Mouse (Mus musculus) liver, embryonic 15.5 days (tissue): ENCODE results near the gene Hps3. TPM values are rescaled to one million over a fixed set of nuclear protein-coding genes. Genes with fewer than 3 reads are reported as not detected.

Source experiments
- ATAC-seq: fragments of 200-750 bp; cut with Nextera tagmentation; 2 replicates; pipeline ENCODE4 v1.8.0; 2017; ENCODE audit warnings: moderate number of reproducible peaks, mild to moderate bottlenecking, moderate library complexity; ENCODE audit not compliant: insufficient read depth
- H3K27ac ChIP-seq: fragments of 300-500 bp; sonication (generic); replicated peaks from 2 replicates; pipeline ENCODE4 v1.5.1; 2015; ENCODE audit warnings: mild to moderate bottlenecking, inconsistent platforms
- H3K27me3 ChIP-seq: fragments of 300-500 bp; sonication (generic); 2 replicates; pipeline ENCODE4 v1.6.1; 2015; ENCODE audit warnings: mild to moderate bottlenecking, inconsistent platforms
- H3K36me3 ChIP-seq: fragments of 300-500 bp; sonication (generic); replicated peaks from 2 replicates; pipeline ENCODE4 v1.6.1; 2015; ENCODE audit warnings: moderate library complexity, mild to moderate bottlenecking, inconsistent platforms
- H3K4me1 ChIP-seq: fragments of 300-500 bp; sonication (generic); replicated peaks from 2 replicates; pipeline ENCODE4 v1.6.1; 2015; ENCODE audit warnings: inconsistent platforms
- H3K4me2 ChIP-seq: fragments of 300-500 bp; sonication (generic); 2 replicates; pipeline ENCODE4 v1.6.1; 2015; ENCODE audit warnings: moderate library complexity, mild to moderate bottlenecking, inconsistent platforms
- H3K4me3 ChIP-seq: fragments of 300-500 bp; sonication (generic); replicated peaks from 2 replicates; pipeline ENCODE4 v1.5.1; 2015; ENCODE audit warnings: mild to moderate bottlenecking, inconsistent platforms
- H3K9ac ChIP-seq: fragments of 300-500 bp; sonication (generic); 2 replicates; pipeline ENCODE4 v1.6.1; 2015; ENCODE audit warnings: moderate library complexity, mild to moderate bottlenecking, inconsistent platforms
- H3K9me3 ChIP-seq: fragments of 300-500 bp; sonication (generic); replicated peaks from 2 replicates; pipeline ENCODE4 v1.6.1; 2016; ENCODE audit warnings: inconsistent platforms
- WGBS: fragments of 180-500 bp; shearing (Covaris S2); methylation state at CpG from one replicate; pipeline ENCODE4 v1.1.7; 2015; ENCODE audit warnings: mixed read lengths; ENCODE audit not compliant: insufficient replicate concordance; 5-methylcytosine and 5-hydroxymethylcytosine counted together
- polyA plus RNA-seq: library from polyadenylated mRNA; unstranded; fragments of >200 nt; fragmentation: Nextera tagmentation; extraction: Ambion mirVana; gene quantifications from 2 replicates; pipeline ENCODE4 v1.2.1, GENCODE M21; 2015

The Hps3 gene
- polyA plus RNA-seq, 1 experiment from 2014 or later = 5.8 TPM

DNA sequence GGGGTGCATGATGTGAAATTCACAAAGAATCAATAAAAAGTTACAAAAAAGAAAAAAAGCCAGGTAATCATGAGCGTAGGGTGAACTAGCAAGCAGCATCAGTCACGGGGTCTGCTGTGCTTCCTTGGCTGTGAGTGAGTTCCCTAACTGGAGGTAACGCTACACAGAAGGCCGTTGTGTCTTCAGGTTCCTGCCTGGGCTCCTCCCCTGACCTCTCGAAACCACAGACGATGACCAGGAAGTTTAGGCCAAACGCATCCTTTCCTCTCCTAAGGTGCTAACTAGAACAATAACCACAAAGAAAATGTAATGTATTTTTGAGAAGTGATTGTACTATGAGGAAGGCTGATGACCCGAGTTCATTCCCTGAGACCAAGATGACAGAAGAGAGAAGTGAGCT is 30.7 kb downstream of the Hps3 start:
- Histone ChIP-seq H3K27me3 (no peaks in the 10 kb centered on the region), H3K9me3 (no peaks in the 10 kb centered on the region), H3K4me1 (0 out of 2 replicates have a peak, but pooled peaks cover 7% of the 10 kb centered on the region), H3K9ac (no peak overlapping the region), H3K27ac (no peak overlapping the region), H3K4me3 (no peak overlapping the region), H3K36me3 (peaks cover 28% of the 10 kb centered on the region; the same call in 1 of the 2 replicates), H3K4me2 (no peak overlapping the region)
- no peak for ATAC-seq
- 44% methylated on average over 8 of the region's 8 CpGs for WGBS

DNA sequence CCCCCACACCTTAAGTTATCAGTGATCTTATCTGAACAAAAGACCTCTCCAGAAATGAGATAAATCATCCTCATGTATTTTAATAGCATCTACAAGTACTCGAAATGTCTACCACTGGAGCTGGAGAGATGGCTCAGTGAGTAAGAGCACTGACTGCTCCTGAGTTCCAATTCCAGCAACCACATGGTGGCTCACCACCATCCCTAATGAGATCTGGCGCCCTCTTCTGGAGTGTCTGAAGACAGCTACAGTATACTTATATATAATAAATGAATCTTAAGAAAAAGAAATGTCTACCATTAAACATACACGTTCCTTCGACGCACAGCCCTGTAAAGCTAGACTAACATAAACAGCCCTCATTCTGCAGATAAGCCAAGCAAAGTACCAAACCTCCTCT is 32.3 kb downstream of the Hps3 start:
- Histone ChIP-seq H3K27me3 (no peaks in the 10 kb centered on the region), H3K9ac (no peak overlapping the region), H3K4me2 (no peak overlapping the region), H3K4me1 (0 out of 2 replicates have a peak, but pooled peaks cover 6% of the 10 kb centered on the region), H3K9me3 (no peaks in the 10 kb centered on the region), H3K36me3 (peaks cover 27% of the 10 kb centered on the region; the same call in 1 of the 2 replicates), H3K4me3 (no peak overlapping the region), H3K27ac (no peak overlapping the region)
- WGBS = 65% methylated on average over 5 of the region's 5 CpGs
- ATAC-seq = no peak

DNA sequence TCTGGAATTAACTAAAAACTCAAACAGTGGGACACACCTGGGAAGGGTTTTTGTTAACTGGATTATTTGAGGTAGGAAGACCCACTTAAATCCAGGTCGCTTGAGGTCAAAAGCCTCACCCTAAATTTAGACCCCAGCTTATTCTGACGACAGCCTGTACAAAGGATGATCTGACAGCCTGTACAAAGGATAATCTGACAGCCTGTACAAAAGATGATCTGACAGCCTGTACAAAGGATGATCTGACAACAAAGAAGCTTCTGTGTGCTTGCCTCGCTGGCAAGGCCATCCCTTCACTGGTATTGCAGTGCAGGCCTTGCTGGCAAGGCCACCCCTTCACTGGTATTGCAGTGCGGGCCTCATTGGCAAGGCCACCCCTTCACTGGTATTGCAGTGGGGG is 34.3 kb downstream of the Hps3 start:
- H3K27ac ChIP-seq = no peak overlapping the region
- H3K4me3 ChIP-seq = no peak overlapping the region
- WGBS = 75% methylated on average over 4 of the region's 4 CpGs
- H3K9ac ChIP-seq = no peak overlapping the region
- no peak for ATAC-seq
- H3K4me1 ChIP-seq = no peaks in the 10 kb centered on the region
- no peaks in the 10 kb centered on the region for H3K27me3 ChIP-seq
- no peak overlapping the region for H3K4me2 ChIP-seq
- no peaks in the 10 kb centered on the region for H3K9me3 ChIP-seq
- peaks cover 29% of the 10 kb centered on the region for H3K36me3 ChIP-seq

DNA sequence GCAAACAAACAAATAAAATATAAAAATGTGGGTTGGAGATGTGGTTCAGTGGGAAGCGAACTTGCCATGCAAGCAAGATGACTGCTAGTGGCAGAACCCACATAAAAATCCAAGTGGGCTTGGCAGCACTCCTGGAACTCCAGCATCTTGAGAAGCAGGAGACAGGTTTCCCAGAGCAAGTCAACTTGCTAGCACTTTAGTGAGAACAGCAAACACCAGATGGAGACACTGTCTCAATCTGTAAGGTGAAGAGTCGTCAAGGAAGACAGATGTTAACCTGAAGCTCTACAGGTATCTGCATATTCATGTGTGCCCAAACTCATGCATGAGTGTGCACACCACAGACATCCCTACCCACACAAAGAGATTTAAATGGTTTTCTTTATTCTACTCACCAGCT is 35.6 kb downstream of the Hps3 start:
- H3K27ac ChIP-seq = no peak overlapping the region
- H3K27me3 ChIP-seq = no peaks in the 10 kb centered on the region
- H3K36me3 ChIP-seq = peaks cover 29% of the 10 kb centered on the region
- ATAC-seq = no peak
- H3K9me3 ChIP-seq = no peaks in the 10 kb centered on the region
- 68% methylated on average over 2 of the region's 2 CpGs for WGBS
- no peaks in the 10 kb centered on the region for H3K4me1 ChIP-seq
- no peak overlapping the region for H3K4me3 ChIP-seq
- no peak overlapping the region for H3K4me2 ChIP-seq
- H3K9ac ChIP-seq = no peak overlapping the region

DNA sequence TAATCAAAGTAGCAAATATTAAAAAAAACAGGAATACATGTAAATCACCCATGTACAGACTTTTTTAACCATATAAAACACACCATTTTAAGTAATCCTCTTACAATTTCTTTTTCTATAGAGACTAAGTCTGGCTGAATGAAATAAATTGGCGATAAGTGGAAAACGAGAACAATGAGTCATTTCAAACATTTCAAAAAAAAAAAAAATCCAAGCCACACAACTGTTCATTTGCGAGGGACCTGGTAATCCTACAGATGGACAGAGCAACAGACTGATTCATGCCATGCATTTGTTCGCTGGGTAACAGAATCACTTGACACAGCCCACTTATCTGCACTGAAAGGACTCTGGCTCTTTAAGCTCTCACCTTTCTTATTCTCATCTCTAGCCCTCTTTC is 42.7 kb downstream of the Hps3 start:
- 72% methylated on average over 4 of the region's 4 CpGs for WGBS
- no peak overlapping the region for H3K4me2 ChIP-seq
- no peak for ATAC-seq
- H3K4me1 ChIP-seq = no peaks in the 10 kb centered on the region
- H3K27me3 ChIP-seq = no peaks in the 10 kb centered on the region
- H3K36me3 ChIP-seq = peaks cover 2% of the 10 kb centered on the region; the same call in 1 of the 2 replicates
- no peaks in the 10 kb centered on the region for H3K9me3 ChIP-seq
- no peak overlapping the region for H3K27ac ChIP-seq
- H3K9ac ChIP-seq = no peak overlapping the region
- no peak overlapping the region for H3K4me3 ChIP-seq

DNA sequence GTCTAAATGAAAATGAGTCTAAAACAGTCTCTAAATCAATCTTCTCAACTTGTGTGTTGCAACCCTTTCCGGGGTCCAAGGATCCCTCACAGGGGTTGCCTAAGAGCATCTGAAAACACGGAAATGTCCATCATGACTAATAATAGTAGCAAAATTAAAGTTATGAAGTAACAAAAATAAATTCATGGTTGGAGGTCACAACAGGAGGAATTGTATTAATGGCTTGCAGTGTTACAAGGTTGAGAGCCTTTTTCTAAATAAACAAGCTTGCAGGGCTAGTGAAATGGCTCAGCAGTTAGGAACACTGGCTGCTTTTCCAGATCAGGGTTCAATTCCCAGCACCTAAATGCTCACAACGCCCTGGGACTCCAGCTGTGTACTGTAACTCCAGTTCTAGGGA is 45.1 kb downstream of the Hps3 start:
- Histone ChIP-seq H3K4me3 (no peak overlapping the region), H3K27me3 (no peaks in the 10 kb centered on the region), H3K36me3 (no peaks in the 10 kb centered on the region), H3K4me1 (no peaks in the 10 kb centered on the region), H3K27ac (no peak overlapping the region), H3K4me2 (no peak overlapping the region), H3K9ac (no peak overlapping the region), H3K9me3 (no peaks in the 10 kb centered on the region)
- ATAC-seq = no peak
- 52% methylated on average over 3 of the region's 3 CpGs for WGBS

DNA sequence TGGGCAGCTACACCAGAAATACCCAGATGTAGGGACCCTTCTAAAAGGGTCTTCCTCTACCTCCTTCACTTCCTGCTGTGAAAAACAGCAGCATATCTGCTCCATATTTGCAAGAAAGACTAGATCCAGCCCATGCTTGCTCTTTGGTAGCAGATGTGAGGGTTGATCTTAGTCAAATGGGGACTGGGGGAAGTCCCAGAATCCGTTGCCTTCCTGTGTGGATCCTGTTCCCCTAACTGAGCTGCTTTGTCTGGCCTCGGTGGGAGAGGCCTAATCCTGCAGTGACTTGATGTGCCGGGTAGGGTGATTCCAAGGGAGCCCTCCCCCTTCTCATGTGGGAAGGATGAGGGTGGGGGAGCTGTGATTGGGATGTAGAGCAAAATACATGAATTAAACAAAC is 49.0 kb downstream of the Hps3 start:
- Histone ChIP-seq H3K9me3 (no peaks in the 10 kb centered on the region), H3K27me3 (no peaks in the 10 kb centered on the region), H3K4me1 (no peaks in the 10 kb centered on the region), H3K36me3 (no peaks in the 10 kb centered on the region), H3K4me2 (no peak overlapping the region), H3K27ac (no peak overlapping the region), H3K9ac (no peak overlapping the region), H3K4me3 (no peak overlapping the region)
- ATAC-seq = no peak
- 23% methylated on average over 3 of the region's 3 CpGs for WGBS

DNA sequence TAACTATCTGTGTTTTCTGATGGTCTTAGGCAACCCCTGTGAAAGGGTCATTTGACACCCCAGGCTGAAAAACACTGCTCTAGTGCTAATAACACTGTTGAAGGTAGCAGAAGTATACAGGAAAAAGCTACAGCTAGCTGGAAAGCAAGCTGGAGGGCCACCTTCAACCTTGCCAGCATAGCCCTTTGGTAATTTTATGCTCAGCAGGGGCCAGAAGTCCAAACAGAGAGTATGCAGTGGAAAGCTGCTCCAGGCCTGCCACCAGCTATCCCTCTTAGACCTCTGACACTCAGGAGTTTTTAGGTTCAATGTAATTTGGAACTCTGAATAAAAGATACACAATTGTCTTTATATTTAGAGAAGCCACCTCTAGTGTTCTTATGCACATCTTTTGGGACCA is 52.3 kb downstream of the Hps3 start:
- no peaks in the 10 kb centered on the region for H3K9me3 ChIP-seq
- H3K4me3 ChIP-seq = no peak overlapping the region
- no peak for ATAC-seq
- no peak overlapping the region for H3K4me2 ChIP-seq
- H3K36me3 ChIP-seq = no peaks in the 10 kb centered on the region
- H3K27ac ChIP-seq = no peak overlapping the region
- no peak overlapping the region for H3K9ac ChIP-seq
- no peaks in the 10 kb centered on the region for H3K4me1 ChIP-seq
- H3K27me3 ChIP-seq = no peaks in the 10 kb centered on the region

DNA sequence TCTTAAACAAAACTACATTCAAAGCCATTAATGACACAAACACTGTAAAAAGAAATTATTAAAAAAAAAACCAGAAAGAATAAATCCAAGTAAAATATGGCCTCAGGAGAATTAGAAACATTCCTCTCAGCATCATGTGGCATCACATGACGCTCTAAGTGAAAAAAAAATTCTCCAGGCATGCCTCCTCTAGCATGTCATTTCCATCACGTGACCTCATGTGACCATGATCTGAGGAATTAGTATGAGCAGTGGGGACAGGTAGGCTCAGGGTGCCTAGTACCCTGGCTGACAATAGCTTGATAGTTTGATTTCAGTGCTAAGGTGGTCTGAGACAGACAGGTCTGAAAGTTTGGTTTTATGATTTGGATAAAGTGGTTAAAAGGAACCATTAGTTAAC is 54.0 kb downstream of the Hps3 start:
- Histone ChIP-seq H3K9me3 (no peaks in the 10 kb centered on the region), H3K36me3 (no peaks in the 10 kb centered on the region), H3K4me3 (no peak overlapping the region), H3K4me2 (no peak overlapping the region), H3K4me1 (no peaks in the 10 kb centered on the region), H3K27me3 (no peaks in the 10 kb centered on the region), H3K9ac (no peak overlapping the region), H3K27ac (no peak overlapping the region)
- 60% methylated on average over 2 of the region's 2 CpGs for WGBS
- ATAC-seq = no peak

DNA sequence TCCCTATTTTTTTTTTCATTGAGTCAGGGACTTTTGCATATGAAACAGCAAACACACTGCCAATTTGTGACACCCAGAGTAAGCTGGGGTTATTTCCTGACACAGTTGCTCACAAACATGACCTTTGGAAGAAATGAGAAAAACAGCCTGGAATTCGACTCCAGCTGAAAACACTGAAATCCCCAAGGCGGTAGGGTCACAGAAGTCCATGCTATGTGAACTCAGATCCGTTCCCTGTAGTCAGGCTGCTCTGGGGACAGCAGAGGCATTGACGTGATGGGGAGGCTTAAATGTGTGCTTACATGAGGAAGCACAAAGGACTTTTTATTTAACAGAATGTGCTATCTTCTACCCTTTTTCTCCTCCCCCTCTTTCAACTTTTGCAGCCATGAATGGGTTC is 56.6 kb downstream of the Hps3 start:
- Histone ChIP-seq H3K4me2 (no peak overlapping the region), H3K27ac (peak overlapping the region; percentile 45), H3K4me3 (no peak overlapping the region), H3K9ac (no peak overlapping the region), H3K36me3 (no peaks in the 10 kb centered on the region), H3K4me1 (no peaks in the 10 kb centered on the region), H3K9me3 (no peaks in the 10 kb centered on the region), H3K27me3 (no peaks in the 10 kb centered on the region)
- peak; percentile 54 for ATAC-seq
- 43% methylated on average over 4 of the region's 4 CpGs for WGBS

DNA sequence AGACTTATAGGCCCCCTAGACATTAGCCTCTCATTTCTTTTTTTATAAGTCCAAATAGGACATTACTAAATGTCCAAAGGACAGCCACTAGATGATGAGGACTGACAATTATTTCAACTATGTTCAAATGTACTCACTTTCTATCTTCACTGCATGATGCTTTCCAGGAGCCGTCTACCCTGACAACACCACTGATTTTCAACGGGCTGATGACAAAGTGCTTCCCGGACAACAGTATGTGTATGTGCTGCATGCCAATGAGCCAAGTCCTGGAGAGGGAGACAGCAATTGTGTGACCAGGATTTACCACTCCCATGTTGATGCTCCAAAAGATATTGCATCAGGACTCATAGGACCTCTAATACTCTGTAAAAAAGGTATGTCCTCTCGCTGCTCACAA is 69.0 kb downstream of the Hps3 start:
- Histone ChIP-seq H3K9me3 (no peaks in the 10 kb centered on the region), H3K36me3 (no peaks in the 10 kb centered on the region), H3K27ac (no peak overlapping the region), H3K4me1 (0 out of 2 replicates have a peak, but pooled peaks cover 5% of the 10 kb centered on the region), H3K4me2 (no peak overlapping the region), H3K4me3 (no peak overlapping the region), H3K27me3 (no peaks in the 10 kb centered on the region), H3K9ac (no peak overlapping the region)
- no peak for ATAC-seq
- 68% methylated on average over 4 of the region's 4 CpGs for WGBS

DNA sequence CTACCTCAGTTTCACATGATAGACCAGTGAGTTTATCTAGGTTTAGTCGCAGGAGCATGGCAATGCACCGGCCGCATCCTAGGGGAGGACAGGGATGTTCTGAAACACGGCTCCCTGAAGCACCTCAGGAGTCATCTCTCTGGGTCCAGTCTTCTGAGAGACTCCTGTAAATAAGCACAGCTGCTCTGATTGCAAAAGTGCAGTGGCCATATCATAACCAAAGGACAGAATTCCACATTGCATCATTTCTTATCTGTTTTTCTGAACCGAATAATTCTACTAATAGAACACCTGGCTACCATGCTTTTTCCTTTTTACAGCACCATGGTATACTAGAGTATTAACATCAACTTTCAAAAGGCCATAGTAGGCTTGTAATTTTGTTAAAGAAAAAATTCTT is 69.9 kb downstream of the Hps3 start:
- Histone ChIP-seq H3K27ac (no peak overlapping the region), H3K4me3 (no peak overlapping the region), H3K36me3 (no peaks in the 10 kb centered on the region), H3K27me3 (no peaks in the 10 kb centered on the region), H3K4me1 (0 out of 2 replicates have a peak, but pooled peaks cover 5% of the 10 kb centered on the region), H3K9me3 (no peaks in the 10 kb centered on the region), H3K9ac (no peak overlapping the region), H3K4me2 (no peak overlapping the region)
- 56% methylated on average over 5 of the region's 5 CpGs for WGBS
- ATAC-seq = 0 out of 2 replicates have a peak, but pooled peaks have one; percentile 26
